Mouse (Mus musculus): ENCODE data around the gene Trpv6.

DNA sequence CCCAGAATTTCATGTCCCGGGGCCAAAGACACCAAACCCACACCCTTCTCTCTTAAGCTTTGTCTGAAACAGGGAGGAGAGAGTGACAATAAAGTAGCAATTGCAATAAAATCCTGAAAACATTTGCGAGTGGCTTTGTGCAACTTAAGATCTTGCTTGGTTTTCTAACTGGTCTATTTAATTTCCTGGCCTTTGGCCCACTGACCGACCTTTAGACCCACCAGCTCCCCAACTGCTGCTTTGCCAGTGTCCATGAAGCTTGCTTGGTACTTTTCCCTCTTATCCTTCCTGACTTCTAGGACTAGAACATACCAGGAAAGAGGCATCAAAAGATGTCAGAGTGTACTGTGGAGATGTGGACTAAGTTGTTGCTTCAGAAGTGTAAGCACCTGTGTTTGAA, 49.4 kb upstream of the Trpv6 start:
- no peak for TF ChIP-seq CTCF (conservative IDR thresholded peaks at IDR 0.05 in 1 of 2, IDR thresholded peaks at IDR 0.05 in 1 of 2; ENCODE audit: low read depth in 2 of 2, low read length in 2 of 2)
- TF ChIP-seq MEF2A (IDR thresholded peaks at IDR 0.05; ENCODE audit: borderline replicate concordance, low read depth, low read length), result no peak
- no peak for TF ChIP-seq MAX (IDR thresholded peaks at IDR 0.05; ENCODE audit: low read length)
- TF ChIP-seq HCFC1 (IDR thresholded peaks at IDR 0.05; ENCODE audit: low read depth, low read length), result no peak
- TF ChIP-seq JUND (conservative IDR thresholded peaks at IDR 0.05; ENCODE audit: low read depth, low read length), result no peak

Measured in CH12.LX (cell line).